Mouse (Mus musculus) limb, embryonic 15.5 days (tissue): ENCODE data around the gene Arhgap21. TPM values are rescaled to one million over a fixed set of nuclear protein-coding genes. Genes with fewer than 3 reads are reported as not detected.

Source experiments
- ATAC-seq: fragments of 200-750 bp; cut with Nextera tagmentation; 2 replicates; pipeline ENCODE4 v1.8.0; 2017; ENCODE audit warnings: low read depth, moderate TSS enrichment; ENCODE audit not compliant: insufficient number of reproducible peaks, low FRiP score, low TSS enrichment
- H3K27ac ChIP-seq: fragments of 300-500 bp; sonication (generic); 2 replicates; pipeline ENCODE4 v1.5.1; 2015; ENCODE audit warnings: moderate library complexity, mild to moderate bottlenecking, inconsistent platforms
- H3K27me3 ChIP-seq: fragments of 300-500 bp; sonication (generic); 2 replicates; pipeline ENCODE4 v1.6.1; 2015; ENCODE audit warnings: inconsistent platforms
- H3K36me3 ChIP-seq: fragments of 300-500 bp; sonication (generic); 2 replicates; pipeline ENCODE4 v1.6.1; 2015; ENCODE audit warnings: inconsistent platforms
- H3K4me1 ChIP-seq: fragments of 300-500 bp; sonication (generic); 2 replicates; pipeline ENCODE4 v1.6.1; 2015; ENCODE audit warnings: inconsistent platforms
- H3K4me2 ChIP-seq: fragments of 300-500 bp; sonication (generic); 2 replicates; pipeline ENCODE4 v1.6.1; 2015; ENCODE audit warnings: mild to moderate bottlenecking, inconsistent platforms
- H3K4me3 ChIP-seq: fragments of 300-500 bp; sonication (generic); 2 replicates; pipeline ENCODE4 v1.5.1; 2015; ENCODE audit warnings: mild to moderate bottlenecking, inconsistent platforms
- H3K9ac ChIP-seq: fragments of 300-500 bp; sonication (generic); 2 replicates; pipeline ENCODE4 v1.6.1; 2015; ENCODE audit warnings: inconsistent platforms
- H3K9me3 ChIP-seq: fragments of 300-500 bp; sonication (generic); 2 replicates; pipeline ENCODE4 v1.6.1; 2016; ENCODE audit warnings: inconsistent platforms
- WGBS: fragments of 180-500 bp; shearing (Covaris S2); methylation state at CpG from one replicate; pipeline ENCODE4 v1.1.7; 2015; 5-methylcytosine and 5-hydroxymethylcytosine counted together
- polyA plus RNA-seq: library from polyadenylated mRNA; unstranded; fragments of >200 nt; fragmentation: Nextera tagmentation; extraction: Ambion mirVana; gene quantifications from 2 replicates; pipeline ENCODE4 v1.2.1, GENCODE M21; 2015

The Arhgap21 gene
- polyA plus RNA-seq, 1 experiment from 2014 or later = 9.0 TPM

GRCm38 (mm10) chr2:20869212-20869965 lies 99.3 kb downstream of the Arhgap21 start:
- no peak overlapping the region for H3K27ac ChIP-seq
- H3K4me3 ChIP-seq = no peak overlapping the region
- ATAC-seq = no peak
- no peak overlapping the region for H3K4me2 ChIP-seq
- peaks cover 18% of the 10 kb centered on the region for H3K36me3 ChIP-seq
- H3K9ac ChIP-seq = no peak overlapping the region
- no peaks in the 10 kb centered on the region for H3K4me1 ChIP-seq
- H3K9me3 ChIP-seq = no peaks in the 10 kb centered on the region
- 42% methylated on average over 2 of the region's 2 CpGs for WGBS
- no peaks in the 10 kb centered on the region for H3K27me3 ChIP-seq

DNA sequence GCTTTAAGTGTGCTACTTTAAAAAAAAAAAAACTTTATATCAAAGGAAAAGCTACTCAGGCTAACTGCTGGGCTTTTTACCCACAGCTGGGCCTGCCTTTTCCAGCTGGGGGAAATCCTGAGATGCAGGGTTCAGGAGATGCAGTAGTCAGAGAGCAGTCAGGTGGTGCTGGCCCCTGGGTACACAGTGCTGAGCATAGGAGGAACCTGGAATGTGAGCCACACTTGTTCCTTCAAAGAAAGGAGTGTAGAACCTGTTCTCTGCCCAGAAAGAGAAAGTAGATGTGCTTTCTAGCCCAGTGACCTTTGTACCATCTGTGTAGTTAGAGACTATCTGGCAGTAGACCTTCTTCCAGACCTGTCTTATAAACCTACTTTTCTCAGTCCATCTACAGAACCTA lies 100.6 kb downstream of the Arhgap21 start:
- no peak for ATAC-seq
- Histone ChIP-seq H3K4me3 (no peak overlapping the region), H3K36me3 (peaks cover 31% of the 10 kb centered on the region), H3K9me3 (no peaks in the 10 kb centered on the region), H3K4me1 (no peaks in the 10 kb centered on the region), H3K4me2 (no peak overlapping the region), H3K27ac (no peak overlapping the region), H3K27me3 (no peaks in the 10 kb centered on the region), H3K9ac (no peak overlapping the region)

GRCm38 (mm10) chr2:20865795-20866194 lies 102.9 kb downstream of the Arhgap21 start:
- Histone ChIP-seq H3K27me3 (no peaks in the 10 kb centered on the region), H3K27ac (no peak overlapping the region), H3K4me1 (no peaks in the 10 kb centered on the region), H3K36me3 (peaks cover 49% of the 10 kb centered on the region), H3K4me2 (no peak overlapping the region), H3K4me3 (no peak overlapping the region), H3K9ac (no peak overlapping the region), H3K9me3 (no peaks in the 10 kb centered on the region)
- WGBS = 86% methylated on average over 3 of the region's 3 CpGs
- no peak for ATAC-seq

DNA sequence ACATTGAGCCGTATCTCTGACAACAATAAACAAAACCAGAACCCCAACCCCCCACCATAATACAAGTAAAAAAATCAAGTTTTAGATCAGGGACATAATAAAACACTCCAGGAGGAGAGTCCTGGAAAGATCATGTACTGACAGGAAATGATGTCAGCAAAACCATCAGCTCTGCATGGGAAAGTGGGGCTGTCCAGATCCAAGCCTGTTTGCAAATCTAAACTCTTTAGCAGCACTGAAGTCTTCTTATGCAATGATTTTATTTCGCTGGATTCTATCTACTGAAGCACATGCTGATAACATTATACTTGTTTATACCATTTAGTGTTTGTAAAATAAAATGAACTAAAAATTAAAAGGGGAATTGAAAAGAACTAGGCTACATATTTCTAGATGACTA lies 104.1 kb downstream of the Arhgap21 start:
- H3K4me2 ChIP-seq = no peak overlapping the region
- H3K4me3 ChIP-seq = no peak overlapping the region
- ATAC-seq = no peak
- H3K9ac ChIP-seq = no peak overlapping the region
- peaks cover 57% of the 10 kb centered on the region for H3K36me3 ChIP-seq
- H3K27ac ChIP-seq = no peak overlapping the region
- no peaks in the 10 kb centered on the region for H3K27me3 ChIP-seq
- H3K9me3 ChIP-seq = no peaks in the 10 kb centered on the region
- no peaks in the 10 kb centered on the region for H3K4me1 ChIP-seq
- WGBS = 82% methylated on average over 2 of the region's 2 CpGs

DNA sequence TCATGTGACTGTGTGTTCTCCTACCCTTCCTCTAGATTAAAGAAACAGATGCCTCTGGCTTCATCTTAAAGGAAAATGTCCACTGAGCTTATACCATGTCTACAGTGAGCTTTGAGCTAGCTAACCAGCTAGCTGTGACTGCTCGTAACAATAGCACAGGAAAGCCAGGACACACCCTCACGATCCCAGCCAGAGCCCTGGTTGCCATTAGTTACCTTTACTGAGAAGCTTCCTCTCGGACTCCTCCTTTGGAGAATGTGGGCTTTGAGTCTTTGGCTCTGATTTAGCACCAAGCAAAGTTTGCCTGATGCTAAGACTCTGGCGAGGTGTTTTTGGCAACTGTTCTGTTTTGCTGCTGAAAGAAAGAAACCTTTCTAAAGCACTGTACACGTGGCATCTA lies 107.9 kb downstream of the Arhgap21 start:
- Histone ChIP-seq H3K27ac (no peak overlapping the region), H3K4me2 (no peak overlapping the region), H3K4me1 (no peaks in the 10 kb centered on the region), H3K9me3 (no peaks in the 10 kb centered on the region), H3K36me3 (peaks cover 76% of the 10 kb centered on the region), H3K9ac (no peak overlapping the region), H3K4me3 (no peak overlapping the region), H3K27me3 (no peaks in the 10 kb centered on the region)
- WGBS = 64% methylated on average over 5 of the region's 5 CpGs
- ATAC-seq = no peak

GRCm38 (mm10) chr2:20849346-20849745 lies 119.3 kb downstream of the Arhgap21 start:
- H3K4me1 ChIP-seq = no peaks in the 10 kb centered on the region
- H3K9ac ChIP-seq = no peak overlapping the region
- WGBS = 93% methylated on average over 18 of the region's 18 CpGs
- H3K27me3 ChIP-seq = no peaks in the 10 kb centered on the region
- no peaks in the 10 kb centered on the region for H3K9me3 ChIP-seq
- H3K4me3 ChIP-seq = no peak overlapping the region
- no peak overlapping the region for H3K27ac ChIP-seq
- H3K4me2 ChIP-seq = no peak overlapping the region
- ATAC-seq = no peak
- peaks cover 65% of the 10 kb centered on the region for H3K36me3 ChIP-seq

DNA sequence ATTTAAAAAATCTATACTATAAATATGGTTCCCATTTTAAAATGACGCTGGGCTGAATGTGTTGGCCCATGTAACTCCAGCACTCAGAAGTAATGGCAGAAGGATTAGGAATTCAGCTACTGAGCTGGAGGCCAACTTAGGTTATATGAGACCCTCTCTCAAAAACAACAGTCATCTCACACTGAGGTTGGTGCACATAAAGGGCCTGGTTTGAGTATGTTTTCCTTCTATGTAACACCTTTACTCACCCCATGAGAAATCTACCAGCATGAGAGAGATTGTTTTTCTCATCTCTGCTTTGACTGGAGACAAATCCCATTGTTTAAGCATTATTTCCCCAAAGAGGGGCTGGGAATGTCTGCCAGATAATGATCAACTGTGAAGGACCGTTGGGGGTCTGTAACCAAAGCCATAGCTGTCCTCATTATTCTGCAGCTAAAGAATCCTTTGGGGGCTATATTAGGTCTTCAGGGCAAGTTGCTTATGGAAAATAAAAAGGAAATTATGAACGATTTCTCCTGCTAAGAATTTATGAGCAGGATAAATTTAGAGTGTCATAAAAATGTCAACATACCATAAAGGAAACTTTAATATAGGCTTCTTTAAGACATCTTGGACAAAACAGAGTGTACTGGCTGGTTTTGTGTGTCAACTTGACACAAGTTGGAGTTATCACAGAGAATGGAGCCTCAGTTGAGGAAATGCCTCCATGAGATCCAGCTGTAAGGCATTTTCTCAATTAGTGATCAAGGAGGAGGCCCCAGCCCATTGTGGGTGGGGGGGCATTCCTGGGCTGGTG lies 136.9 kb downstream of the Arhgap21 start:
- H3K4me3 ChIP-seq = no peak overlapping the region
- 25% methylated on average over 3 of the region's 3 CpGs for WGBS
- H3K36me3 ChIP-seq = no peaks in the 10 kb centered on the region
- no peaks in the 10 kb centered on the region for H3K27me3 ChIP-seq
- no peak overlapping the region for H3K9ac ChIP-seq
- 0 out of 2 replicates have a peak, but pooled peaks have one; percentile 69 for ATAC-seq
- H3K4me1 ChIP-seq = no peaks in the 10 kb centered on the region; the same call in 1 of the 2 replicates
- peak overlapping the region; percentile 44; the same call in 1 of the 2 replicates for H3K27ac ChIP-seq
- H3K9me3 ChIP-seq = no peaks in the 10 kb centered on the region
- no peak overlapping the region for H3K4me2 ChIP-seq

DNA sequence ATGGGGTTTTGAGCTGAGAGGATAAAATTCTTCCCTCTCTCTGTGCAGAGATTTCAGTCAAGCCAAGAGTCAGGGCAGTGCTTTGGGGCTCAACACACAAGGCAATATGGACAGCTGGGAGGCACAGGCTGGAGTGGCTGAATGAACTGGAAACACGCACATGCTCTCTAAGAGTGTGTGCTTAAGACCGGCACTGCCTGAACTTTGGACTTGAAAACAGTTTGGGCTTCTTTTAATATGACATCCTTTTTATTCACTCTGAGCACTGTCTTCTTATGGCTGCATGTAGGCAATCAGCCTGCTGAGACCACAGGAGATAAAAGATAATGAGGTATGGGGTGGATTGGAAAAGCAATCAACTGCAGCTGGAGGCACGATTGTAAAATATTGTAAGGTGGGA lies 137.8 kb downstream of the Arhgap21 start:
- Histone ChIP-seq H3K27ac (no peak overlapping the region), H3K4me2 (no peak overlapping the region), H3K4me1 (no peaks in the 10 kb centered on the region; the same call in 1 of the 2 replicates), H3K4me3 (no peak overlapping the region), H3K36me3 (no peaks in the 10 kb centered on the region), H3K9ac (no peak overlapping the region), H3K27me3 (no peaks in the 10 kb centered on the region), H3K9me3 (no peaks in the 10 kb centered on the region)
- 42% methylated on average over 3 of the region's 3 CpGs for WGBS
- no peak for ATAC-seq

DNA sequence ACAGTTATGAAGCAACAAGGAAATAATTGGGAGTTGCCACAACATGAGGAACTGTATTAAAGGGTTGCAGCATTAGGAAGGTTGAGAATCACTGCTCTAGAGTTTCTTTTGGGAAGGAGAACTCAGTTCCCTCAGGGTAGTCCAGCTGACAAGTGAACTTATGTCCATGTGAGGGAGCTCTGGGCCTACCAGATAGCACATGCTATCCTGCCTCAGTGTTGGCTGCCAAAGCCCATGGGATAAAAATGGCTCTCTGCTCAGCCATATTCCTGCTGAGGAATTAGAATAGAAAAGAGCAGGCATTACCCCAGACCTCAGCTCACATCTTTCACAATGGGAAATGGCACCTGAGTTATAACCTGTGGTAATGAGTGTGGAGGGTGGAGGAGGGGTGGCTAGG lies 142.4 kb downstream of the Arhgap21 start:
- no peak for ATAC-seq

DNA sequence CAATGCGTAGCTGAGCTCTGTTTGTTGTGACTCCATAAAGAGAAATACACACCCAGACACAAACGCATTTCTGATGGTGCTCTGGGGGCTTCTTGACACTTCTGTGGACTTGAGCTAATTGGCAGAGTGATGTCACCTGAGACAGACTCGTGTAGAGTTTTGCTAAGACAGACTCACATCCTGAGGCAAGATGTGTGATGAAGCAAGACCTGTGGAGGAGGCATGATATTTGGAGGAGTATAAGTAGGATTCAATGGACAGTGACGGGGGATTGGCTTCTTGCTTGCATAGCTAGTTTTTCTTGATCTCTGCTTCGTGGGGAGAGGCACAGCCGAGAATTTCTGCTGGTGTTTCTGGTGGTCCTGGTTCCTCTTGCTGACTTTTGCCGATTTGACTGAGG lies 150.5 kb downstream of the Arhgap21 start:
- Histone ChIP-seq H3K36me3 (no peaks in the 10 kb centered on the region), H3K4me3 (no peak overlapping the region)
- 77% methylated on average over 7 of the region's 7 CpGs for WGBS

More for the DNA sequence above, 142.4 kb downstream of the Arhgap21 start:
- Histone ChIP-seq H3K4me3 (no peak overlapping the region), H3K9ac (no peak overlapping the region), H3K27ac (no peak overlapping the region), H3K27me3 (no peaks in the 10 kb centered on the region), H3K36me3 (no peaks in the 10 kb centered on the region), H3K9me3 (no peaks in the 10 kb centered on the region), H3K4me1 (no peaks in the 10 kb centered on the region; the same call in 1 of the 2 replicates), H3K4me2 (no peak overlapping the region)

DNA sequence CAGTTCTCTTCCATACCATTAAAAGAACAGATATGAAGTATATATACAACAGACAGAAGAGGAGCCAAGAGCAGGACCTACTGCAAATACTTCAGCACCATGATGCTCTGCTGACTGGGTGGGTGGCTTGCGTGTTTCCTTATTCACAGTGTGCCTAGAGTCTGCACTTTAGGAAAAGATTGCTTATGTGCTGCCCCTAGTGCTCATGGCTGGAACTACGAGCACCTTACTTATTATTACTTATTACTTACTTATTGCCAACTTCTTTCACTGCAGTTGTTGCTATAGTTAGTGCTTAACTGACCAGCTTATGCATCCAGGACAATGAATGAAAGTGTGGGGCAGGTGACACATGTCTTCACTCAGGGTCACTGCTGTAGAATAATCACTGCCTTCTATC lies 154.7 kb downstream of the Arhgap21 start:
- 82% methylated on average over 2 of the region's 2 CpGs for WGBS

More for the DNA sequence above, 150.5 kb downstream of the Arhgap21 start:
- Histone ChIP-seq H3K27me3 (no peaks in the 10 kb centered on the region), H3K4me1 (no peaks in the 10 kb centered on the region), H3K9ac (no peak overlapping the region), H3K9me3 (no peaks in the 10 kb centered on the region), H3K4me2 (no peak overlapping the region), H3K27ac (no peak overlapping the region)
- ATAC-seq = no peak

DNA sequence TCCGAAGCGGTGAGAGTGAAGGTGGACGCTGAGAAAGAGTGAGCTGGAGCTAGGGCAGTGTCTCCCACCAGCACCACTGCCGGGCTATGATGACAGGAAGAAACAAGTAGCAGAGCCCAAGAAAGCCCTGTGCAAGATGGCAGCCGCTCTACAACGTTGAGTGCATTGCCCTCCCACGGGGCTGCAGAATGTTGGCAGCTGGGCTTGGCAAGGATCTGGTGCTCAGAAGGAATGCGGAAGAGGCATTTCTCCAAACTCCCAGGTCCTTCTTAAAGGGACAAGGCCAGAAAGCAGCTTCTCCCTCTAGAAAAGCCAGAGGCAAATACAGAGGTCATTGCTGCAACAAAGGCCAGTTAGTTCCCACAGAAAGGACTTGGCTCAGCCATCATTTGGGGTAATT lies 157.2 kb downstream of the Arhgap21 start:
- H3K36me3 ChIP-seq = peaks cover 13% of the 10 kb centered on the region; the same call in 1 of the 2 replicates
- 66% methylated on average over 8 of the region's 8 CpGs for WGBS
- 0 out of 2 replicates have a peak, but pooled peaks cover 3% of the 10 kb centered on the region for H3K4me1 ChIP-seq
- H3K27me3 ChIP-seq = no peaks in the 10 kb centered on the region
- no peak overlapping the region for H3K4me2 ChIP-seq
- H3K4me3 ChIP-seq = no peak overlapping the region
- no peak overlapping the region for H3K9ac ChIP-seq
- no peaks in the 10 kb centered on the region for H3K9me3 ChIP-seq
- ATAC-seq = no peak
- no peak overlapping the region for H3K27ac ChIP-seq

More for the DNA sequence above, 154.7 kb downstream of the Arhgap21 start:
- H3K27me3 ChIP-seq = no peaks in the 10 kb centered on the region
- 0 out of 2 replicates have a peak, but pooled peaks cover 3% of the 10 kb centered on the region for H3K4me1 ChIP-seq
- no peak for ATAC-seq
- H3K27ac ChIP-seq = no peak overlapping the region
- H3K9me3 ChIP-seq = no peaks in the 10 kb centered on the region
- H3K36me3 ChIP-seq = no peaks in the 10 kb centered on the region
- no peak overlapping the region for H3K4me2 ChIP-seq
- H3K9ac ChIP-seq = no peak overlapping the region
- H3K4me3 ChIP-seq = no peak overlapping the region
